Mouse (Mus musculus) cerebral cortex, adult 2 months (tissue): ENCODE measurements around the gene Prl6a1.

Source experiments
- WGBS: fragments of 180-500 bp; shearing (Covaris S2); methylation state at CpG from one replicate; pipeline ENCODE4 v1.1.7; 2018; 5-methylcytosine and 5-hydroxymethylcytosine counted together

Prl6a1 gene

DNA sequence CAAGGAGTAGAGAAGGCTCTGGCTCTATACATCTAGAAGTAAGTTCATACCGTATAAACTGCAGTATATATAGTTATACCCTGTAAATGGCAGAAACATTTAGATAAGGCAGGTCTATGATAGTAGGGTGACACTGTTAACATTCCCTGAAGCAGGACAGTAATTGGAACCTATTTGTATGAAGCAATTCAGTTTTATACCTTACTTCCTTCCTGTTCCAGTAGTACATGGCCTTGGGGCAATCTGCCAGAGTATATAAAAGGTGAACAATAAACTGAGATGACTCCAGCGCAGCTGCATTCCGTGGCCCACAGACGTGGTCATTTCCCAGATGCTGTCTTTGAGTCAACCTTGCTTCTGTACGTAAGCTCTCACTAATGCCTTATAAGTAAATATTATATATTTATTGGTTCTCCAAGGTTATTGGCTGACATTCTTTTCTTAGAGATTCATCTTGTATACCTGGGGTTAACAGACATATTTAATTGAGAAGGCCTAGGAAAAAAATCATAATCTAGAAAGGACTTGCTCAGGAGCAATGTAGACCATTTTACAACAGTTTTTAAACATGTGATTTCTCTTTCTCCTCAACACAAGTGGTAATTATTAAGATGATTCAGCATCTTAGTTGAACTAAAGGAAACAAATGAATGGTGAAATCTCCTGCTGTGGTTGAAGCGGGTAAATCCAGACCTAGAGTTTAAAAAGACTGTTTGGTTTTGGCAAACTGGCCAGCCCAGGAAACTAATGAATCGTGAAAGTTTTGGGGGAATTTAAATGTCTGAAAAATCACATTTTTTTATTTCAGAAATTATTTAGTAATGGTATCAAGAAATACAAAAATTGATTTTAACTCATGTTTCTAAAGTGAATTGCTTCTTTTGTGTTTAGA lies at the start of gene Prl6a1:
Gene Prl6a1, plus strand, starts transcription at position 294 of the 892 bp plus-strand sequence.
- 85% methylated on average over 7 of the region's 7 CpGs for WGBS

GRCm38 (mm10) chr13:27334989-27335388 lies 22.6 kb downstream of the Prl6a1 start:
- 59% methylated on average over 1 of the region's 1 CpGs for WGBS

DNA sequence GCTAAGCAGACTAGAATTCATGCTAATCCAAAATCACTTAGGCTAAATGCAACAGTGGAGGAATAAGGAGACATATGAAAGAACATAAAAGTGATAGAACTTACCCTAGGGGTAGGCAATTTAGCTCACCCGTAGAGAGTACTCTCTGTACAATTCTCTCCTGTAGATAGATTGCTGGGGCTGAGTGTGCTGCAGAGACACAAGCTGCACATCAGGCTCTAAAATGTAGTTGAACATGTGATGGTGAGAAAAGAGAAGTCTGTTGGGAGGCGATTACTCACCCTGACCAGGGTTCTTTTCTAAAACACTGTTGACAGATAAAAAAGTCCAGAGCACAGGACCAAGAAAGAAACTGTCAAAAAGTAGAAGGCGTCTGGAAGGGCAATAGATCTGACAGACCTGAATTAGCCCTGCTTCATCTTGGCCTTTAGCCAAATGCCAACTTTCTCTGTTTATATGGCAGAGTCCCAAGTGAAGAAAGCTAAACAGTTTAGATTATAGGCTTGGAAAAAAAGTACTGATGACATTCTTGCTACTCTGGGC lies 30.4 kb downstream of the Prl6a1 start:
- 72% methylated on average over 3 of the region's 3 CpGs for WGBS

DNA sequence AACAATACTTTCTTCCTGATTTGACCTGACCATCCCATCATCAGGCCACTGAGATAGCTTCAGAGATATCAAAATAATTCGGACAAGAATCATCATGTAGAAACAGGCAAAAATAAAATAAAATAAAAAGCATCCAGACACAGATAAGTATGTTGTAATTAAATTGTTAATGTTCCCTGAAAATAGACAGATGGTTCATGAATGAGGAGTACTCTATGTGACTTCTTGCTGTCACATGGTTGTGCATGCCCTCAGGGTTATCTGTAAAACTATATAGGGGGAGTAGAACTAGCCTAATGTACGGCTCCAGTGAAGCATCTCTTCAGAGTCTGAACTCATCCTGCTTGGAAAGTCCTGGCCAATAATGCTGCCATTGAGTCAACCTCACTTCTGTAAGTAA lies 32.9 kb downstream of the Prl6a1 start, which contains the start of gene Prl8a2:
Gene Prl8a2, plus strand, starts transcription at position 301 of the 400 bp plus-strand sequence.
- 89% methylated on average over 2 of the region's 2 CpGs for WGBS
